Mouse (Mus musculus) heart, embryonic 11.5 days (tissue): ENCODE measurements around the gene Kcnd2. TPM values are rescaled to one million over a fixed set of nuclear protein-coding genes. Genes with fewer than 3 reads are reported as not detected.

Source experiments
- ATAC-seq: fragments of 200-750 bp; cut with Nextera tagmentation; replicated peaks from 2 replicates; pipeline ENCODE4 v1.8.0; 2017; ENCODE audit warnings: moderate library complexity; ENCODE audit not compliant: insufficient number of reproducible peaks, low FRiP score, low TSS enrichment
- H3K27ac ChIP-seq: fragments of 300-500 bp; sonication (generic); 2 replicates; pipeline ENCODE4 v1.5.1; 2014; ENCODE audit warnings: mild to moderate bottlenecking, low read depth, low read length
- H3K27me3 ChIP-seq: fragments of 300-500 bp; sonication (generic); 2 replicates; pipeline ENCODE4 v1.6.1; 2014; ENCODE audit warnings: mild to moderate bottlenecking, low read length, mixed read lengths; ENCODE audit not compliant: control insufficient read depth, insufficient read depth
- H3K36me3 ChIP-seq: fragments of 300-500 bp; sonication (generic); 2 replicates; pipeline ENCODE4 v1.6.1; 2014; ENCODE audit warnings: mild to moderate bottlenecking, low read length, moderate library complexity, mixed read lengths; ENCODE audit not compliant: control insufficient read depth, insufficient read depth
- H3K4me1 ChIP-seq: fragments of 300-500 bp; sonication (generic); 2 replicates; pipeline ENCODE4 v1.6.1; 2014; ENCODE audit warnings: low read length; ENCODE audit not compliant: control insufficient read depth, insufficient read depth
- H3K4me2 ChIP-seq: fragments of 300-500 bp; sonication (generic); 2 replicates; pipeline ENCODE4 v1.6.1; 2014; ENCODE audit warnings: mild to moderate bottlenecking, moderate library complexity
- H3K4me3 ChIP-seq: fragments of 300-500 bp; sonication (generic); 2 replicates; pipeline ENCODE4 v1.5.1; 2014; ENCODE audit warnings: low read depth, low read length
- H3K9ac ChIP-seq: fragments of 300-500 bp; sonication (generic); 2 replicates; pipeline ENCODE4 v1.6.1; 2014; ENCODE audit warnings: mild to moderate bottlenecking, low read depth, low read length, moderate library complexity
- H3K9me3 ChIP-seq: fragments of 300-500 bp; sonication (generic); replicated peaks from 2 replicates; pipeline ENCODE4 v1.6.1; 2016; ENCODE audit warnings: low read length; ENCODE audit not compliant: control insufficient read depth
- WGBS: fragments of 180-500 bp; shearing (Covaris S2); extraction: QIAGEN DNeasy Blood & Tissue Kit; methylation state at CpG from one replicate; pipeline ENCODE4 v1.1.7; 2014; ENCODE audit not compliant: insufficient replicate concordance; 5-methylcytosine and 5-hydroxymethylcytosine counted together
- polyA plus RNA-seq: library from polyadenylated mRNA; unstranded; fragments of >200 nt; fragmentation: Nextera tagmentation; extraction: Ambion mirVana; gene quantifications from 2 replicates; pipeline ENCODE4 v1.2.1, GENCODE M21; 2014

Gene Kcnd2
- polyA plus RNA-seq, 1 experiment from 2014 or later: 1.9 TPM

GRCm38 (mm10) chr6:21551501-21551900 lies 336.2 kb downstream of the Kcnd2 start:
- H3K9ac ChIP-seq: no peak overlapping the region
- ATAC-seq: no peak
- no peak overlapping the region for H3K27ac ChIP-seq
- H3K4me3 ChIP-seq: no peak overlapping the region
- H3K27me3 ChIP-seq: no peaks in the 10 kb centered on the region
- no peaks in the 10 kb centered on the region for H3K9me3 ChIP-seq
- no peaks in the 10 kb centered on the region for H3K36me3 ChIP-seq
- WGBS: 72% methylated on average over 9 of the region's 9 CpGs
- H3K4me1 ChIP-seq: no peaks in the 10 kb centered on the region
- no peak overlapping the region for H3K4me2 ChIP-seq

DNA sequence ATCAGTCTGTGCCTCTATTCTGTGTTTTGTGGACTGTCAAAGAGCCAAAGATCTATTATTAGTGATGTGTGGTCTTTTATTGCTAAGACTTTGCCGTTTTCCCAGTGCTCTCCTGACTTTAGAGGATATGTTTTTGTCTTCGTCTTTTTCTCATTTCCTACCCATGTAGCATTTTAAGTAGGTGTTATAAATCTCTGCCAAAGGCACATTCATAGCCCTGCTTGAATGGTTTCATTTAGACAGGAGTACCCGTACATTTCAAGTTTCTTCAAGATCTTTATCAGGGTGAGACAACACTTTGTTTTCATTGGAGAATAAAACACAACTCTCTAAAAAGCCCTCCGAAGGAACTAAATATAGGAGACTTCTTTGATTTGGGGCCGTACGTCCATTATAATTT lies 355.7 kb downstream of the Kcnd2 start:
- Histone ChIP-seq H3K9me3 (no peaks in the 10 kb centered on the region), H3K4me2 (no peak overlapping the region), H3K4me1 (no peaks in the 10 kb centered on the region), H3K27me3 (no peaks in the 10 kb centered on the region), H3K27ac (no peak overlapping the region), H3K9ac (no peak overlapping the region), H3K36me3 (no peaks in the 10 kb centered on the region), H3K4me3 (no peak overlapping the region)
- ATAC-seq: no peak
- 75% methylated on average over 6 of the region's 6 CpGs for WGBS

GRCm38 (mm10) chr6:21590156-21590555 lies 374.9 kb downstream of the Kcnd2 start:
- WGBS: 70% methylated on average over 3 of the region's 3 CpGs
- no peak for ATAC-seq
- Histone ChIP-seq H3K4me1 (no peaks in the 10 kb centered on the region), H3K9me3 (no peaks in the 10 kb centered on the region), H3K27me3 (no peaks in the 10 kb centered on the region), H3K4me2 (no peak overlapping the region), H3K9ac (no peak overlapping the region), H3K27ac (no peak overlapping the region), H3K4me3 (no peak overlapping the region), H3K36me3 (no peaks in the 10 kb centered on the region)

- no peaks in the 10 kb centered on the region for H3K9me3 ChIP-seq
- ATAC-seq: no peak
- H3K27me3 ChIP-seq: no peaks in the 10 kb centered on the region
- no peak overlapping the region for H3K4me2 ChIP-seq
- H3K4me1 ChIP-seq: no peaks in the 10 kb centered on the region
- no peak overlapping the region for H3K4me3 ChIP-seq
- WGBS: 68% methylated on average over 3 of the region's 3 CpGs
- no peaks in the 10 kb centered on the region for H3K36me3 ChIP-seq
- no peak overlapping the region for H3K9ac ChIP-seq
- H3K27ac ChIP-seq: no peak overlapping the region
Measured at GRCm38 (mm10) chr6:21597424-21597823, 382.1 kb downstream of the Kcnd2 start.

GRCm38 (mm10) chr6:21609381-21610059 lies 394.2 kb downstream of the Kcnd2 start:
- no peaks in the 10 kb centered on the region for H3K9me3 ChIP-seq
- no peak overlapping the region for H3K27ac ChIP-seq
- H3K4me1 ChIP-seq: no peaks in the 10 kb centered on the region
- no peak overlapping the region for H3K4me3 ChIP-seq
- H3K36me3 ChIP-seq: no peaks in the 10 kb centered on the region
- no peaks in the 10 kb centered on the region for H3K27me3 ChIP-seq
- no peak overlapping the region for H3K9ac ChIP-seq
- ATAC-seq: no peak
- no peak overlapping the region for H3K4me2 ChIP-seq
- WGBS: 75% methylated on average over 7 of the region's 7 CpGs

- H3K9me3 ChIP-seq: no peaks in the 10 kb centered on the region
- WGBS: 81% methylated on average over 4 of the region's 4 CpGs
- no peaks in the 10 kb centered on the region for H3K27me3 ChIP-seq
- H3K4me2 ChIP-seq: no peak overlapping the region
- no peak overlapping the region for H3K9ac ChIP-seq
- no peak overlapping the region for H3K27ac ChIP-seq
- no peaks in the 10 kb centered on the region for H3K4me1 ChIP-seq
- no peaks in the 10 kb centered on the region for H3K36me3 ChIP-seq
- ATAC-seq: no peak
- H3K4me3 ChIP-seq: no peak overlapping the region
Measured at GRCm38 (mm10) chr6:21629989-21630388, 414.7 kb downstream of the Kcnd2 start.

GRCm38 (mm10) chr6:21655681-21656080 lies 440.4 kb downstream of the Kcnd2 start:
- H3K9me3 ChIP-seq: no peaks in the 10 kb centered on the region
- H3K36me3 ChIP-seq: no peaks in the 10 kb centered on the region
- no peaks in the 10 kb centered on the region for H3K27me3 ChIP-seq
- no peak overlapping the region for H3K27ac ChIP-seq
- H3K4me1 ChIP-seq: no peaks in the 10 kb centered on the region
- no peak overlapping the region for H3K4me3 ChIP-seq
- no peak overlapping the region for H3K9ac ChIP-seq
- ATAC-seq: no peak
- H3K4me2 ChIP-seq: no peak overlapping the region

GRCm38 (mm10) chr6:21664135-21664534 lies 448.8 kb downstream of the Kcnd2 start:
- WGBS: 79% methylated on average over 6 of the region's 6 CpGs
- no peak for ATAC-seq

DNA sequence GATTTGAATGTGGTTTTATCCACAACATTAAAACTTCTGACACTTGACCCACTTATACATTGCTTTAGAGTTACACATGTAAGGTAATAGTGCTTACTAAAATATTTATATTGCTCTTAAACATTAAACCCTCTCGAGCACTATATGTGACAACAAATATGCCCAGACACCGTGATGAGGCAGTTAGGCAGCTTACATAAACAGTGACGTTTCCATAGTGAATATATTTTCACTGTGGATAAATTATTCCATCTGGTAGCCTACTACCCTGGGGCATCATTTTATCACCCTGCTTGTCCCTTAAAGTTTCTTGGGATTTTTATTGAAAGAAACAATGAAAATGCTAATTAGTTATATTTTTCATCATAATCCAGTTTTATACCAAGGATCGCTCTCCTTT lies 449.3 kb downstream of the Kcnd2 start:
- H3K4me2 ChIP-seq: no peak overlapping the region
- H3K4me3 ChIP-seq: no peak overlapping the region
- H3K9me3 ChIP-seq: no peaks in the 10 kb centered on the region
- H3K4me1 ChIP-seq: no peaks in the 10 kb centered on the region
- no peaks in the 10 kb centered on the region for H3K27me3 ChIP-seq
- no peaks in the 10 kb centered on the region for H3K36me3 ChIP-seq
- WGBS: 79% methylated on average over 4 of the region's 4 CpGs
- H3K27ac ChIP-seq: no peak overlapping the region
- ATAC-seq: no peak
- H3K9ac ChIP-seq: no peak overlapping the region

More at GRCm38 (mm10) chr6:21664135-21664534, 448.8 kb downstream of the Kcnd2 start:
- H3K4me3 ChIP-seq: no peak overlapping the region
- no peaks in the 10 kb centered on the region for H3K27me3 ChIP-seq
- H3K4me2 ChIP-seq: no peak overlapping the region
- H3K27ac ChIP-seq: no peak overlapping the region
- H3K9me3 ChIP-seq: no peaks in the 10 kb centered on the region
- H3K9ac ChIP-seq: no peak overlapping the region
- no peaks in the 10 kb centered on the region for H3K4me1 ChIP-seq
- no peaks in the 10 kb centered on the region for H3K36me3 ChIP-seq
